Mouse (Mus musculus) liver, adult 2 months (tissue): ENCODE results near the gene Pdcd7.

Experiments used
- CTCF ChIP-seq: fragments of 200-500 bp; IDR thresholded peaks from 2 replicates; pipeline ENCODE4 v1.5.1; 2011; ENCODE audit warnings: low read depth, low read length, control low read depth
- POLR2A ChIP-seq: fragments of 200-500 bp; IDR thresholded peaks from 2 replicates; pipeline ENCODE4 v1.6.1; 2011; ENCODE audit warnings: low read length, control low read depth; ENCODE audit not compliant: insufficient read depth; ENCODE audit errors: extremely low read depth

DNA sequence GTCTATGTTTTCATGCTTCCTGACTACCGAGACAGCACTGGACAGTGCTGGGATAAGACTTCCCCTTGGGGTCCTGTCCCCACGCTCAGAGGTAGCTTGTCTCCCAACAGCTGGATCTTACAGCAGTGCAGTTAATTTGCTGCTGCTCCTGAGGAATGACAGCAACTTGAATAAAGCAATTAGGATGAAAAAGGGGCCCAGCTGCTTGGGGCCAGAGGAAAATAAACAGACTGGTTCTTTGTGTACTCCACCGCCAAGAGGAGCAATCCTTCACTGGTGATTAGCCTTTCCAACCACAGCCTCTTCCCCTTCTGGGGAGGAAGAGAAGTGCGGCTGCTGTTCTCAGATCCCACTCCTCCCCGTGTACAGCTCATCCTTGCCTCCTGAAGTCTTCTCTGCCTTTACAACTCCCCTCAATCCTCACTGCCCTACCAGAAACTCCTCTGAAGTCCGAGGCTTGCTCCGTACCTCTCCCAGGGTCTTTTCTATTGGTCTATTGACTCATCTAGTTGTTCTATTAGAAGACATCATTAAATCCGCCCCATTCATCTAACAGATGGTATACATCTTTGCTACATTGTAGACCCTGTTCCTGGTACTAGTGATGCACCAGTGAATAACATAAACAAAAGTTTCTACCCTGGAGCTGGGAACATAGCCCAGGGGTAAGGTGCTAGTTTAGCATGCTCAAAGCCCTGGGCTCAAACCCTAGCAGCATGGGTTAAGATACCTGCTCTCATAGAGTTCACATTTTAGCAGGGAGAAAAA is 40.7 kb downstream of the Pdcd7 start:
- TF ChIP-seq CTCF (no peak), POLR2A (no peak)
